Mouse (Mus musculus): ENCODE measurements around the gene Gm20852. TPM values are rescaled to one million over a fixed set of nuclear protein-coding genes. Genes with fewer than 3 reads are reported as not detected.

Gene Gm20852
- polyA plus RNA-seq (2012; rRNA removed; ENCODE audit: low replicate concordance), result not detected in 2 replicates

DNA sequence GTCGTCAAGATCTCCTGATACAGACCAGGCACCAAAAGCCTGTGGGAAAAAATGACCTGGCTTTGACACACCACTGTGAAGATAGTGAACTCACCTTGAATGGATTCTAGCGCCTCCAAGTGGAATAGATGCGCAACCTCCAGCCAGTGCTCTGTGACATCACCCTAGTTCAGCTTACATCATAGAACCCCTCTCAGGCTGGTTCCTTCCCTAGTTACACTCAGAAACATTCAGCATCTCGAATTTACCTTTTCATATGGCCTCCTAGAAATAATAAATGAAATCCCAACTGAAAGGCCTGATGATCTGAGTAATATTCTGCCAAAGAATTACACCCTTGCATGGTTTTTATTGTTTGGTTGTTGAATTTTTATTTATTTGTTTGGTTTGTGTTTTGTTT is at the start of gene Gm20852:
Gene Gm20852, minus strand, starts transcription at position 101 of the 400 bp plus-strand sequence.

All from mammary gland, adult 2 months (tissue).